ENCODE assay signal across 11 mouse cellular contexts in genomic region chr11:69955618-69956017, GRCm38 (mm10). TPM values are rescaled to one million over a fixed set of nuclear protein-coding genes. Genes with fewer than 3 reads are reported as not detected.
DNase-seq lines count a peak whose midpoint lies in the region; ATAC-seq and TF ChIP-seq lines count a peak whose summit lies in the region.
"Not testable (repeated sequence)": the region's sequence is repeated elsewhere in the genome, so short reads cannot be mapped to it uniquely, and the experiment has no call there.
"Had no signal": no experiment of that assay in that cellular context is flagged by ENCODE, and none has a peak within 500 bp of the region (broad histone marks: within the 10 kb centered on the region; RNA-seq: fewer than 3 reads in every experiment).

No protein-coding gene starts in this region.

- H3K9ac ChIP-seq in intestine, postnatal 0 days (ENCODE audit: low read depth, low read length) = not testable (repeated sequence)

- peak; percentile 44 for ATAC-seq in intestine, postnatal 0 days
- ATAC-seq in megakaryocyte progenitor cell, adult 5-6 weeks (replicated peaks; ENCODE audit: poor library complexity) = peak; percentile 48; the same call in 1 of the 2 replicates

- not testable (repeated sequence) for TF ChIP-seq POLR2A in small intestine, adult 2 months (IDR thresholded peaks at IDR 0.05; ENCODE audit: low read depth, low read length)

- not testable (repeated sequence) for H3K4me1 ChIP-seq in intestine, postnatal 0 days (replicated peaks; ENCODE audit: control insufficient read depth, insufficient read depth, low read length); small intestine, adult 2 months (ENCODE audit: control insufficient read depth, insufficient read depth, insufficient read length, low read length)

- not testable (repeated sequence) for H3K36me3 ChIP-seq in intestine, postnatal 0 days (ENCODE audit: control insufficient read depth, insufficient read depth); small intestine, adult 2 months (ENCODE audit: control insufficient read depth, insufficient read depth, low read length)

- not testable (repeated sequence) for H3K4me3 ChIP-seq in intestine, postnatal 0 days (ENCODE audit: low read depth, low read length); small intestine, adult 2 months (ENCODE audit: low read depth, low read length)

- H3K9me3 ChIP-seq in intestine, postnatal 0 days (ENCODE audit: control insufficient read depth) = not testable (repeated sequence)

- H3K27ac ChIP-seq in intestine, postnatal 0 days (ENCODE audit: low read depth, low read length) = not testable (repeated sequence)
- peak overlapping the region; percentile 20; the same call in 1 of the 2 replicates for H3K27ac ChIP-seq in small intestine, adult 2 months (ENCODE audit: insufficient read depth, low read depth, low read length)

- H3K27me3 ChIP-seq in intestine, postnatal 0 days (replicated peaks; ENCODE audit: control insufficient read depth, insufficient read depth, low read length); small intestine, adult 2 months (ENCODE audit: control insufficient read depth, insufficient read depth, low read length): not testable (repeated sequence)

- H3K4me2 ChIP-seq in intestine, postnatal 0 days (replicated peaks; ENCODE audit: low read depth) = not testable (repeated sequence)

- 71% methylated on average over 3 of the region's 4 CpGs for WGBS in intestine, postnatal 0 days
- WGBS in small intestine, adult 2 months = 69% methylated on average over 4 of the region's 4 CpGs

- TF ChIP-seq CTCF in intestine, postnatal 0 days (IDR thresholded peaks at IDR 0.05; ENCODE audit: low read depth) = peak; percentile 26
- not testable (repeated sequence) for TF ChIP-seq CTCF in small intestine, adult 2 months (IDR thresholded peaks at IDR 0.05; ENCODE audit: extremely low read depth, insufficient read length, insufficient replicate concordance, low read depth, low read length)

- peak; percentile 59 for DNase-seq in ES-CJ7 (ENCODE audit: low read depth, low spot score)
- DNase-seq in ZHBTc4 (ENCODE audit: low read depth, low spot score) = peak; percentile 54

RNA-seq across cellular contexts. Expression of gene Slc2a4, which starts 7.6 kb away (rescaled TPM):
- 18.3 and 18.7 TPM in 2 replicates for polyA plus RNA-seq in intestine, postnatal 0 days (2015; fragmentation: Nextera tagmentation; extraction: Ambion mirVana)
- 0.22 TPM in 1 of 2 replicates, not detected in the other for total RNA-seq in megakaryocyte progenitor cell, adult 5-6 weeks (2015)
- not detected in 2 replicates for total RNA-seq in megakaryocyte progenitor cell, adult 5-6 weeks (2017)
- polyA plus RNA-seq in small intestine, adult 2 months (2012; rRNA removed) = 11.2 and 12.9 TPM in 2 replicates
- polyA plus RNA-seq: CD4-positive, CD25-positive, alpha-beta regulatory T cell, adult 4 months had no signal

RNA-seq across cellular contexts. Expression of gene Cldn7, which starts 9.0 kb away (rescaled TPM):
- 1,243 and 1,341 TPM in 2 replicates for polyA plus RNA-seq in intestine, postnatal 0 days (2015; fragmentation: Nextera tagmentation; extraction: Ambion mirVana)
- not detected in 2 replicates for total RNA-seq in megakaryocyte progenitor cell, adult 5-6 weeks (2015)
- total RNA-seq in megakaryocyte progenitor cell, adult 5-6 weeks (2017) = not detected in 2 replicates
- polyA plus RNA-seq in small intestine, adult 2 months (2012; rRNA removed) = 521 and 1,844 TPM in 2 replicates
- total RNA-seq: CH12.LX; common myeloid progenitor, adult 5-6 weeks had no signal
- polyA plus RNA-seq: CD4-positive, CD25-positive, alpha-beta regulatory T cell, adult 4 months; erythroblast, embryonic 14.5 days; forebrain, embryonic 14.5 days; forebrain, embryonic 16.5 days had no signal

RNA-seq across cellular contexts. Expression of gene Ybx2, which starts 20.0 kb away (rescaled TPM):
- polyA plus RNA-seq in intestine, postnatal 0 days (2015; fragmentation: Nextera tagmentation; extraction: Ambion mirVana) = 0.42 and 0.43 TPM in 2 replicates
- total RNA-seq in megakaryocyte progenitor cell, adult 5-6 weeks (2015) = 0.32 TPM in 1 of 2 replicates, not detected in the other
- total RNA-seq in megakaryocyte progenitor cell, adult 5-6 weeks (2017) = not detected in 2 replicates
- polyA plus RNA-seq in small intestine, adult 2 months (2012; rRNA removed) = 10.6 and 11.4 TPM in 2 replicates
- total RNA-seq: common myeloid progenitor, adult 5-6 weeks had no signal
- polyA plus RNA-seq: CD4-positive, CD25-positive, alpha-beta regulatory T cell, adult 4 months had no signal

RNA-seq across cellular contexts. Expression of gene Ctdnep1, which starts 25.3 kb away (rescaled TPM):
- 23.2 and 24.1 TPM in 2 replicates for polyA plus RNA-seq in intestine, postnatal 0 days (2015; fragmentation: Nextera tagmentation; extraction: Ambion mirVana)
- 131 and 135 TPM in 2 replicates for total RNA-seq in megakaryocyte progenitor cell, adult 5-6 weeks (2015)
- 28.7 and 33.7 TPM in 2 replicates for total RNA-seq in megakaryocyte progenitor cell, adult 5-6 weeks (2017)
- polyA plus RNA-seq in small intestine, adult 2 months (2012; rRNA removed) = 59.7 and 116 TPM in 2 replicates

RNA-seq across cellular contexts. Expression of gene Elp5, which starts 26.7 kb away (rescaled TPM):
- 56.8 and 57.7 TPM in 2 replicates for polyA plus RNA-seq in intestine, postnatal 0 days (2015; fragmentation: Nextera tagmentation; extraction: Ambion mirVana)
- total RNA-seq in megakaryocyte progenitor cell, adult 5-6 weeks (2015) = 110 and 129 TPM in 2 replicates
- 57.5 and 66.1 TPM in 2 replicates for total RNA-seq in megakaryocyte progenitor cell, adult 5-6 weeks (2017)
- 24.4 and 37.8 TPM in 2 replicates for polyA plus RNA-seq in small intestine, adult 2 months (2012; rRNA removed)
